Mouse (Mus musculus) lung, adult 2 months (tissue): Measurements from ENCODE around the gene Ndufs7.

Experiments
- CTCF ChIP-seq: fragments of 200-500 bp; IDR thresholded peaks from 2 replicates; pipeline ENCODE4 v1.5.1; 2011; ENCODE audit warnings: mild to moderate bottlenecking, low read length, control low read depth; ENCODE audit not compliant: insufficient read depth
- POLR2A ChIP-seq: fragments of 200-500 bp; IDR thresholded peaks from 2 replicates; pipeline ENCODE4 v1.6.1; 2011; ENCODE audit warnings: low read depth, mild to moderate bottlenecking, control low read depth, low read length, borderline replicate concordance; ENCODE audit errors: extremely low read depth

DNA sequence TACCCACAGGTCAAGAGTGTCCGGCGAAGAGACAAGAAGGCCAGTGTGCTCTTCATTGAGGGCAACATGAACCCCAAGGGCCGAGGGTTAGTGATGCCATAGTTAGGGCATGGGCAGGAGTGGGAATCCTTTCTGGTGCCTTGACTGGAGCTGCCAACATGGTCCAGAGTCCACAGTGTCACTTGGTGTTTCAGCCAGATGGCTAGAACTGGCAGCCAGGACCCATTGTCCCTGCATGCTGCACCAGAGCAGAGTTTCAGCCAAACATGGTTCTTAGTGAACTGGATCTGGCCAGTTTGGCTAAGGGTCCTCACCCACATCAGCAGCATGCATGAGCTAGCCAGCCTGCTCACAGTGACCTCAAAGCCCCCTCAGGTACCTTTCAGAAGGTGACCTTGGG, 10.6 kb upstream of the Ndufs7 start:
- TF ChIP-seq CTCF = no peak
- TF ChIP-seq POLR2A = no peak
